Mouse (Mus musculus) forebrain, embryonic 16.5 days (tissue): ENCODE results near the gene Jazf1. TPM values are rescaled to one million over a fixed set of nuclear protein-coding genes. Genes with fewer than 3 reads are reported as not detected.

Experiments
- polyA plus RNA-seq: library from polyadenylated mRNA; unstranded; fragments of >200 nt; fragmentation: Nextera tagmentation; extraction: Ambion mirVana; gene quantifications from 2 replicates; pipeline ENCODE4 v1.2.1, GENCODE M21; 2015

The Jazf1 gene
- polyA plus RNA-seq, 1 experiment from 2014 or later = 37.0 TPM

Other genes starting within 250 kb of the Jazf1 start
- 11.9 and 14.8 TPM in 2 replicates for gene Creb5, start 218.6 kb upstream of the Jazf1 start, polyA plus RNA-seq